In genomic region chr19:29063577-29064363, GRCm38 (mm10) we compare ENCODE assay signal across 1 mouse cellular context.
A peak's percentile ranks its signal among the peaks of the same experiment; 100 is the strongest.
TF ChIP-seq lines count a peak whose summit lies in the region.

No protein-coding gene starts in this region.

TF ChIP-seq in MEL, 35 proteins besides CTCF, POLR2A, EP300 and RAD21 (continued from another document):
- no peak; the same call in 1 of the 2 replicates for TF ChIP-seq TCF12 (IDR thresholded peaks at IDR 0.05; ENCODE audit: low read depth, low read length)
- peak; percentile 93 for TF ChIP-seq SMC3 (IDR thresholded peaks at IDR 0.05; ENCODE audit: low read depth, low read length)
- no peak for TF ChIP-seq NRF1 (IDR thresholded peaks at IDR 0.05; ENCODE audit: insufficient read depth, low read depth, low read length, poor library complexity, severe bottlenecking)
- peak; percentile 73 for TF ChIP-seq TBP (IDR thresholded peaks at IDR 0.05; ENCODE audit: low read depth, low read length)
- peak; percentile 74; the same call in 1 of the 2 replicates for TF ChIP-seq CHD2 (IDR thresholded peaks at IDR 0.05; ENCODE audit: low read length)
- peak; percentile 100 for TF ChIP-seq USF1 (IDR thresholded peaks at IDR 0.05; ENCODE audit: low read depth, low read length)
- TF ChIP-seq ZNF384 (IDR thresholded peaks at IDR 0.05; ENCODE audit: low read depth, low read length), result no peak
- no peak; the same call in 1 of the 2 replicates for TF ChIP-seq MXI1 (IDR thresholded peaks at IDR 0.05; ENCODE audit: low read depth, low read length)
- TF ChIP-seq GABPA (IDR thresholded peaks at IDR 0.05; ENCODE audit: low read depth, low read length), result no peak
- TF ChIP-seq MYB (IDR thresholded peaks at IDR 0.05; ENCODE audit: low read depth, low read length), result no peak
- no peak for TF ChIP-seq UBTF (IDR thresholded peaks at IDR 0.05; ENCODE audit: borderline replicate concordance, insufficient read depth, low read depth, low read length)
